Mouse (Mus musculus): ENCODE results near the gene Grk3. TPM values are rescaled to one million over a fixed set of nuclear protein-coding genes. Genes with fewer than 3 reads are reported as not detected.
A peak's percentile ranks its signal among the peaks of the same experiment; 100 is the strongest.

The Grk3 gene
- polyA plus RNA-seq, 1 experiment from 2014 or later, result 10.9 TPM

GRCm38 (mm10) chr5:113035094-113036047 is 19.8 kb upstream of the Grk3 start:
- no peak for ATAC-seq (ENCODE audit: low FRiP score, low TSS enrichment)
- no peak overlapping the region for H3K4me3 ChIP-seq (ENCODE audit: low read length)
- H3K27me3 ChIP-seq (ENCODE audit: insufficient read depth, low read length), result no peaks in the 10 kb centered on the region
- H3K9me3 ChIP-seq (ENCODE audit: low read length), result no peaks in the 10 kb centered on the region
- no peak overlapping the region for H3K9ac ChIP-seq (replicated peaks; ENCODE audit: low read length)
- 41% methylated on average over 10 of the region's 10 CpGs for WGBS
- peaks cover 11% of the 10 kb centered on the region for H3K4me1 ChIP-seq (ENCODE audit: insufficient read depth, low read length)
- H3K27ac ChIP-seq (ENCODE audit: low read length), result no peak overlapping the region
- H3K36me3 ChIP-seq (ENCODE audit: insufficient read depth, low read length), result no peaks in the 10 kb centered on the region
- no peak overlapping the region for H3K4me2 ChIP-seq (replicated peaks; ENCODE audit: low read depth, low read length)

- peaks cover 11% of the 10 kb centered on the region for H3K4me1 ChIP-seq (ENCODE audit: insufficient read depth, low read length)
- H3K9me3 ChIP-seq (ENCODE audit: low read length), result no peaks in the 10 kb centered on the region
- no peak for ATAC-seq (ENCODE audit: low FRiP score, low TSS enrichment)
- H3K4me3 ChIP-seq (ENCODE audit: low read length), result no peak overlapping the region
- H3K36me3 ChIP-seq (ENCODE audit: insufficient read depth, low read length), result no peaks in the 10 kb centered on the region
- H3K27ac ChIP-seq (ENCODE audit: low read length), result no peak overlapping the region
- 67% methylated on average over 15 of the region's 15 CpGs for WGBS
- H3K9ac ChIP-seq (replicated peaks; ENCODE audit: low read length), result no peak overlapping the region
- H3K4me2 ChIP-seq (replicated peaks; ENCODE audit: low read depth, low read length), result no peak overlapping the region
- no peaks in the 10 kb centered on the region for H3K27me3 ChIP-seq (ENCODE audit: insufficient read depth, low read length)
These were observed 15.7 kb upstream of the Grk3 start for GRCm38 (mm10) chr5:113031201-113031754.

GRCm38 (mm10) chr5:113030082-113030481 is 14.5 kb upstream of the Grk3 start:
- no peak for ATAC-seq (ENCODE audit: low FRiP score, low TSS enrichment)
- WGBS, result 43% methylated on average over 3 of the region's 3 CpGs

GRCm38 (mm10) chr5:113026706-113027105 is 11.1 kb upstream of the Grk3 start:
- no peak for ATAC-seq (ENCODE audit: low FRiP score, low TSS enrichment)
- Histone ChIP-seq H3K27me3 (ENCODE audit: insufficient read depth, low read length) (no peaks in the 10 kb centered on the region), H3K36me3 (ENCODE audit: insufficient read depth, low read length) (no peaks in the 10 kb centered on the region), H3K4me3 (ENCODE audit: low read length) (no peak overlapping the region), H3K9ac (replicated peaks; ENCODE audit: low read length) (no peak overlapping the region), H3K9me3 (ENCODE audit: low read length) (no peaks in the 10 kb centered on the region), H3K27ac (ENCODE audit: low read length) (no peak overlapping the region), H3K4me2 (replicated peaks; ENCODE audit: low read depth, low read length) (no peak overlapping the region), H3K4me1 (ENCODE audit: insufficient read depth, low read length) (peaks cover 8% of the 10 kb centered on the region)
- 70% methylated on average over 5 of the region's 5 CpGs for WGBS

More at GRCm38 (mm10) chr5:113030082-113030481, 14.5 kb upstream of the Grk3 start:
- Histone ChIP-seq H3K27ac (ENCODE audit: low read length) (no peak overlapping the region), H3K4me1 (ENCODE audit: insufficient read depth, low read length) (no peaks in the 10 kb centered on the region), H3K9me3 (ENCODE audit: low read length) (no peaks in the 10 kb centered on the region), H3K36me3 (ENCODE audit: insufficient read depth, low read length) (no peaks in the 10 kb centered on the region), H3K9ac (replicated peaks; ENCODE audit: low read length) (no peak overlapping the region), H3K4me3 (ENCODE audit: low read length) (no peak overlapping the region), H3K27me3 (ENCODE audit: insufficient read depth, low read length) (no peaks in the 10 kb centered on the region), H3K4me2 (replicated peaks; ENCODE audit: low read depth, low read length) (no peak overlapping the region)

- H3K27me3 ChIP-seq (ENCODE audit: insufficient read depth, low read length), result no peaks in the 10 kb centered on the region
- H3K27ac ChIP-seq (ENCODE audit: low read length), result peak overlapping the region; percentile 27; the same call in 1 of the 2 replicates
- peak overlapping the region; percentile 40 for H3K4me2 ChIP-seq (replicated peaks; ENCODE audit: low read depth, low read length)
- peak overlapping the region; percentile 57 for H3K9ac ChIP-seq (replicated peaks; ENCODE audit: low read length)
- WGBS, result 22% methylated on average over 18 of the region's 18 CpGs
- peak; percentile 58 for ATAC-seq (ENCODE audit: low FRiP score, low TSS enrichment)
- H3K4me3 ChIP-seq (ENCODE audit: low read length), result peak overlapping the region; percentile 14; the same call in 1 of the 2 replicates
- no peaks in the 10 kb centered on the region for H3K9me3 ChIP-seq (ENCODE audit: low read length)
- no peaks in the 10 kb centered on the region for H3K36me3 ChIP-seq (ENCODE audit: insufficient read depth, low read length)
- H3K4me1 ChIP-seq (ENCODE audit: insufficient read depth, low read length), result peaks cover 8% of the 10 kb centered on the region
These were observed 8.7 kb upstream of the Grk3 start for GRCm38 (mm10) chr5:113024154-113024764.

- H3K4me3 ChIP-seq (ENCODE audit: low read length), result no peak overlapping the region
- ATAC-seq (ENCODE audit: low FRiP score, low TSS enrichment), result no peak
- H3K9ac ChIP-seq (replicated peaks; ENCODE audit: low read length), result no peak overlapping the region
- 65% methylated on average over 8 of the region's 8 CpGs for WGBS
- H3K4me1 ChIP-seq (ENCODE audit: insufficient read depth, low read length), result peaks cover 18% of the 10 kb centered on the region
- no peak overlapping the region for H3K4me2 ChIP-seq (replicated peaks; ENCODE audit: low read depth, low read length)
- H3K27ac ChIP-seq (ENCODE audit: low read length), result no peak overlapping the region
- no peaks in the 10 kb centered on the region for H3K36me3 ChIP-seq (ENCODE audit: insufficient read depth, low read length)
- no peaks in the 10 kb centered on the region for H3K27me3 ChIP-seq (ENCODE audit: insufficient read depth, low read length)
- no peaks in the 10 kb centered on the region for H3K9me3 ChIP-seq (ENCODE audit: low read length)
These were observed 2.6 kb upstream of the Grk3 start for GRCm38 (mm10) chr5:113018190-113018589.

- H3K36me3 ChIP-seq (ENCODE audit: insufficient read depth, low read length), result no peaks in the 10 kb centered on the region
- no peak overlapping the region for H3K4me2 ChIP-seq (replicated peaks; ENCODE audit: low read depth, low read length)
- no peak for ATAC-seq (ENCODE audit: low FRiP score, low TSS enrichment)
- H3K27ac ChIP-seq (ENCODE audit: low read length), result no peak overlapping the region
- H3K4me1 ChIP-seq (ENCODE audit: insufficient read depth, low read length), result peaks cover 18% of the 10 kb centered on the region
- no peaks in the 10 kb centered on the region for H3K27me3 ChIP-seq (ENCODE audit: insufficient read depth, low read length)
- no peak overlapping the region for H3K9ac ChIP-seq (replicated peaks; ENCODE audit: low read length)
- H3K4me3 ChIP-seq (ENCODE audit: low read length), result no peak overlapping the region
- 88% methylated on average over 1 of the region's 1 CpGs for WGBS
- no peaks in the 10 kb centered on the region for H3K9me3 ChIP-seq (ENCODE audit: low read length)
These were observed 1.4 kb upstream of the Grk3 start for GRCm38 (mm10) chr5:113017004-113017403.

- Histone ChIP-seq H3K9ac (replicated peaks; ENCODE audit: low read length) (peak overlapping the region; percentile 72), H3K4me2 (replicated peaks; ENCODE audit: low read depth, low read length) (peak overlapping the region; percentile 66), H3K4me3 (ENCODE audit: low read length) (peak overlapping the region; percentile 66), H3K9me3 (ENCODE audit: low read length) (no peaks in the 10 kb centered on the region), H3K27ac (ENCODE audit: low read length) (peak overlapping the region; percentile 63; the same call in 1 of the 2 replicates), H3K36me3 (ENCODE audit: insufficient read depth, low read length) (no peaks in the 10 kb centered on the region), H3K27me3 (ENCODE audit: insufficient read depth, low read length) (no peaks in the 10 kb centered on the region; the same call in 1 of the 2 replicates), H3K4me1 (ENCODE audit: insufficient read depth, low read length) (peaks cover 18% of the 10 kb centered on the region)
- peak; percentile 41 for ATAC-seq (ENCODE audit: low FRiP score, low TSS enrichment)
- 3% methylated on average over 13 of the region's 14 CpGs for WGBS
These were observed 769 bp downstream of the Grk3 start for GRCm38 (mm10) chr5:113014808-113015235.

- peak; percentile 1; the same call in 1 of the 2 replicates for ATAC-seq (ENCODE audit: low FRiP score, low TSS enrichment)
- Histone ChIP-seq H3K4me2 (replicated peaks; ENCODE audit: low read depth, low read length) (peak overlapping the region; percentile 66), H3K4me3 (ENCODE audit: low read length) (peak overlapping the region; percentile 66), H3K4me1 (ENCODE audit: insufficient read depth, low read length) (peaks cover 18% of the 10 kb centered on the region), H3K9me3 (ENCODE audit: low read length) (no peaks in the 10 kb centered on the region), H3K27ac (ENCODE audit: low read length) (no peak overlapping the region), H3K9ac (replicated peaks; ENCODE audit: low read length) (peak overlapping the region; percentile 72), H3K27me3 (ENCODE audit: insufficient read depth, low read length) (no peaks in the 10 kb centered on the region; the same call in 1 of the 2 replicates), H3K36me3 (ENCODE audit: insufficient read depth, low read length) (no peaks in the 10 kb centered on the region)
- 44% methylated on average over 16 of the region's 16 CpGs for WGBS
These were observed 1.3 kb downstream of the Grk3 start for GRCm38 (mm10) chr5:113014111-113014807.

Measured in kidney, embryonic 16.5 days (tissue).